Mouse (Mus musculus): ENCODE results near the gene Cilp. TPM values are rescaled to one million over a fixed set of nuclear protein-coding genes. Genes with fewer than 3 reads are reported as not detected.

The Cilp gene
- total RNA-seq, 2 experiments from 2014 or later = not detected

DNA sequence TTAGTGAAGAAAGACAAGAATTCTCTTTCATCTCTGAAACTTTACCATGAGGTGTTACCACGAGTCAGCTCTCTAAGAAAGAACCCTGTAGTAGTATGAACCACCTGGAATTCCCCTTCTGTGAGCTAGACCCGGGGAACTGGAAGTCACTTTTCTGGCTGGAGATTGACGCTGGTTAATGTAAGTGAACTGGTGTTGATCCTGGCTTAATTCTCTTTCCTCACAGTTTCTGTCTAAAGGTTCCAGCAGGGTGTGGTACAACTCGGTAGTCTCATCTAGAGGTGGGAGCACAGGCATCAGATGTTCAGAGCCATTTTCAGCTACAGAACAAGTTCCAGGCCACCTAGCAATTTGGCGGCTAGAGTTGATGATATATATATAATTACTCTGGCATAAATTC, 28.1 kb downstream of the Cilp start:
- ATAC-seq (replicated peaks; ENCODE audit: poor library complexity, severe bottlenecking) = no peak

DNA sequence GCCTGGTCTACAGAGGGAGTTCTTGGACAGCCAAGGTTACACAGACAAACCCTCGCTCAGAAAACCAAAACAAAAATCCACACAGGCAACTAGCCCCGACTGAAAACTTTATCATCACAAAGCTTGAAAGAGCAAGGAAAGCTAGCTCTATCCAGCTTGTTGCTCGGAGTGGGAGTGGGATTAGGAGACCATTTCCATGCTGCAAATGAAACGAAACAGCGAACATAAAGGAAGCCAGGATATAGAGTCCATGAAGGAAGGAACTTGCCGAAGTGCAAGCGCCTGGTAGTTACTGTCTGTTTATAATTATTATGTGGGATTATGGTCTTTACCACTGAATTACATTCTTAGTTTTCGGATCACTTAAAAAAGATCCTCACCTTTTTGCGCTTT, 28.6 kb downstream of the Cilp start:
- no peak for ATAC-seq (replicated peaks; ENCODE audit: poor library complexity, severe bottlenecking)

DNA sequence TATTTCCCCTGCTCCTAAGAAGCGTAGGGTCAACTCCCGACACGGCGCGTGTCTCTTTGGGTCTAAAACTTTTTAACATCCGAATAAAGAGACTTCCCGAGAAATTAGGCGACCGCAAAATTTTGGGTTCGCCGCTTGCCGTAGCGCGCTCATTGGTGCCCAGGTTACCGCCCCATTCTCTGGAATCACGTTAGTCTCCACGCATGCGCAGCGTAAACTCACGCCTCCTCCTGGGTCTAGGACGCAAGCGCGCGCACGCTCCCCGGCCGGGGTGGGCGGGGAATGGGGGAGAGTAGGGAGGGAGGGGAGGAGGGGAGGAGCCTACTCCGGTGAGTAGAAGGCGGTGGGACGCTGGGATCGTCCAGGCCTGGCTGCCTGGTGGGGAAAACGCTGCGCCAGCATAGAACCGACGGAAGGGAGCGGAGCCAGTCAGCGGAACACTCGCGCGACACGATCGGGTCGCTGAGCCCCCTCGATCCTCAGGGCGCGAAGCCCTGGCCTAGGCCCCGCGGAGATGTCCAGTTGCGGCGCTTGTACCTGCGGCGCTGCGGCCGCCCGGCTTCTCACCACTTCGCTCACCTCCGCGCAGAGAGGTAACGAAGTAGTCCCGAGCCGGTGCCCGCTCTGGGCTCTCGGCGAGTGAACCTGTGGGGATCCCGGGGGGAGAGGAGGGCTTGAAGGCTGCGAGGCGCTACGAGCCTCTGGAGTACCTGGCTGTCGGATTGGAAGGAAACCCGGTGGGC, 29.2 kb downstream of the Cilp start, which contains the start of gene Clpx:
Gene Clpx (plus strand): TSS at position 288 of the 743 bp plus-strand sequence.
- ATAC-seq (replicated peaks; ENCODE audit: poor library complexity, severe bottlenecking) = peak; percentile 94

DNA sequence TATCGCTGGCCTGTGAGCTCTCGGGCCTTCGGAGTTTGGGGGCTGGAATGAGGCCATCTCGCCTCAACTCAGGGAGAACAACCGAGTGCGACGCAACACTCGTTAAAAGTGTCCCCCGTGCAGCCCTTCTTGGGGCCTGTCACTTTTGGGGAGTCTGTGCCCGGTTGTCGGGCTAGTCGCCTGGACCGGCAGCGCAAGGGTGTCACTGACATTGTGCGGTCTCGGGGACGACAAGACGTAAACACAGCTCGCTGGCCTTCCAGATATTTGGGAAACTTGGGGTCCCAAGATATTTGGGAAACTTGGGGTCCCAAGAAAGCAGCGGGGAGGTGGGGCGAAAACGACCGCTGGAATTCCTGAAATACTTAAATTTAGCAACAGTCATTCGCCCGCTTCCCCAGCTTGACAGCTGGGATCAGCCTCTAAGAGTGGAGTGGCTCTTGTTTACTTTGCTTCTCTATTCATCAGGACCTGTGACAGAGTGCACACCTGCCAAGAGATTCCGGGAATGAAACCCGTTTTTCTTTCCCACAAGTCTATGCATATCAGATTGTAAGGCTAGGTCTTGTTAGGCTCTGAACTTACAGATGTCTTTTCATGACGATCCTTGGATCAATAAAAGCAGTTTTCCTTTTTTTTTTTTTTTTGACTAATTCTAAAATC, 29.9 kb downstream of the Cilp start:
- peak; percentile 15 for ATAC-seq (replicated peaks; ENCODE audit: poor library complexity, severe bottlenecking)

DNA sequence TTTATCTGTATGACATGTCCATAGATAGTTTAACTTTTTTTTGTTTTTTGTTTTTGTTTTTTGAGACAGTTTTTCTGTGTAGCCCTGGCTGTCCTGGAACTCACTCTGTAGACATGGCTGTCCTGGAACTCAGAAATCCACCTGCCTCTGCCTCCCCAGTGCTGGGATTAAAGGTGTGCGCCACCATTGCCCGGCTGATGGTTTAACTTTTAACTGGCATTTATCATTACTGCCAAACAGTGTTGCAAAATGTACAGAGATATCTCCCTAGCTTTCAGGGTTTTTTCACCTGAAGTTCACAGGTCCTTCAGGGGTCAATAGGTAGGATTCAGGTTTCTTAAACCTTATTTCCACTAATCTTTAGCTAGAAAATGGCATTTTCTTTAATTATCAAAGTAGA, 32.1 kb downstream of the Cilp start:
- no peak for ATAC-seq (replicated peaks; ENCODE audit: poor library complexity, severe bottlenecking)

DNA sequence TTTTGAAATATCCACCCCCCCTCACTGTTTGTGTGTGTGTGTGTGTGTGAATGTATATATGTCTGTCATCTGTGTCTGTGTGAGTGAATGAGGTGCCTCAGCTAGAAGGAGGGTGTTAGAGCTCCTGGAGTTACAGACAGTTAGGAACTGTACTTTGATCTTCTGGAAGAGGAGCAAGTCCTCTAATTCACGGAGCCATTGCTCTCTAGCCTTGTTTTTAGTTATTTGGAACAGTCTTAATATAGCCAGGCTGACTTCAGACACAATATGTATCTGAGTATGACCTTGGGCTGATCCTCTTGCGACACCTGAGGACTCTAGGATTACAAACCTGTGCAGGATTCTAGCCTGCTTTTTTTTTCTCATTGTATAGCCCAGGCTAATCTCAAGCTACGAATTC, 33.8 kb downstream of the Cilp start:
- ATAC-seq (replicated peaks; ENCODE audit: poor library complexity, severe bottlenecking) = no peak

DNA sequence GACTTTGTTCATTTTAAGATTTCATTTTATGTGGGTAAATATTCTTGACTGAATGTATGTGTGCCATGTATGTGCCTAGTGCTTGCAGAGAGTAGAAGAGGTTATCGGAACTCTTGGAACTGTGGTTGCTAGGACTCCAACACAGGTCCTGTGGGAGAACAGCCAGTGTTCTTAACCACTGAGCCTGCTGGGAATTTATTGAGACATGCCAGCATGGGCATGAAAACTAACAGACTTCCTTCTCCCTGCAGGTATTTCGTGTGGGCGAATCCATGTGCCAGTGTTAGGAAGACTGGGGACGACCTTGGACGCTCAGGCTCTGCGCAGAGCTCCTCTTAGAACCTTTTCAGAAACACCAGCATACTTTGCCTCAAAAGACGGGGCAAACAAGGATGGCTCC, 34.7 kb downstream of the Cilp start:
- no peak for ATAC-seq (replicated peaks; ENCODE audit: poor library complexity, severe bottlenecking)

DNA sequence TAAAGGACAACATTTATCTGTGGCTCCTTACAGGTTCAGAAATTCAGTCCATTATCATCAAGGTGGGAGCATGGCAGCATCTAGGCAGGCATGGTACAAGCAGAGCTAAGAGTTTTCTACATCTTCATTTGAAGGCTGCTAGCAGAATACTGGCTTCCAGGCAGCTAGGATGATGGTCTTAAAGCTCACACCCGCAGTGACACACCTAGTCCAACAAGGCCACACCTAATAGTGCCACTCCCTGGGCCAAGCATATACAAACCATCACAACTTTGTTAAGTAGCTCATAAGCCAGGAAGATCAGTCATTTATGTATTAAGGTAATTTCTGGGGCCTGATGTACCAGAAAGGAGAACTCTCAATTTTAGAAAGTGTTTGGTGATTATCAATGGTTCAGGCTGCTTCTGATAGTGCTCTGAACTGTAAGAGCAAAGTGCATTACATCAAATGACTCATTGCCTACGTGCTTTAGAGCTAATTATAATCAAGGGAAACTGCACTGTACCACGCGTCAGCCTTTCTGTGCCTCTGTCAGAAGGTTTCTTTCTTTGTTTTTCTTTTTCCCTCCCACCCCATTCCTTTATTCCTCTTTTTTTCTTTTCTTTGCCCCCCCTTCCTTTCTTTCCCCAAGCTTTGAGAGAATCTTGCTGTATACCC, 37.5 kb downstream of the Cilp start:
- ATAC-seq (replicated peaks; ENCODE audit: poor library complexity, severe bottlenecking) = no peak

DNA sequence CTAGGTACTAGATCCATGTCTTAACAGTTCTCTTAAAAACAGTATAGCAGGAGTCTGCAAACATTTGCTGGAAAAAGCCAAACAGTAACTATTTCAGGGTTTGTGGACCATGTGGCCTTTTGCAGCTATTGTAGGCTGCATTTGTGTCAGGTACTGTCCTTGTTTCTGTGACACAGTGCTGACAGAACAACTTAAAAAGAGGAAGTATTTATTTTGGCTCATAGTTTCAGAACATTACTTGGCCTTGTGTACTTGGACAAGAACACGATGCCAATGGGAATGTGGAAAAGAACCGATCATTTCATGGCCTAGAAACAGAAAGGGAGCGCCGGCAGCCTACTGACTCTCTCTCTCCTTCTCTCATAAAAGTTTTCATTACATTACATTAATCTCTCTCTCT, 38.6 kb downstream of the Cilp start:
- ATAC-seq (replicated peaks; ENCODE audit: poor library complexity, severe bottlenecking) = no peak

DNA sequence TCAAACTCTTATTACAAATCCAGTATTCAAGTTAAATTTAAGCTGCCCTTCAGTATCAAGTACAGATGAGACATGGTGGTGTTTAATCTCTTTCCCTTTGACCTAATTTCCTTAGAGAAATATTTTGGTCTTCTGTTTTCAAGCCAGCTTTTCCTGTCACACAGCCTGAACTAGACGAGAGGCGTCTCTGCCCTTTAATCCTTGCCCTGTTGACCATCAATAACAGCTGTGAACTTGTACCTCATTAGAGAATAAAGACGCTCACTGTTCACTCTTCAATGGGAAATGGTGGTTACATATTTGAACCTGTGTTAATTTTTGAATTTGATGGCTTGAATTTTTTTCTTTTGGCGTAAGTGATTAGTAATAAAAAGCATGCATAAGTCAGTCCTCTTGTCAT, 39.3 kb downstream of the Cilp start:
- ATAC-seq (replicated peaks; ENCODE audit: poor library complexity, severe bottlenecking) = no peak

DNA sequence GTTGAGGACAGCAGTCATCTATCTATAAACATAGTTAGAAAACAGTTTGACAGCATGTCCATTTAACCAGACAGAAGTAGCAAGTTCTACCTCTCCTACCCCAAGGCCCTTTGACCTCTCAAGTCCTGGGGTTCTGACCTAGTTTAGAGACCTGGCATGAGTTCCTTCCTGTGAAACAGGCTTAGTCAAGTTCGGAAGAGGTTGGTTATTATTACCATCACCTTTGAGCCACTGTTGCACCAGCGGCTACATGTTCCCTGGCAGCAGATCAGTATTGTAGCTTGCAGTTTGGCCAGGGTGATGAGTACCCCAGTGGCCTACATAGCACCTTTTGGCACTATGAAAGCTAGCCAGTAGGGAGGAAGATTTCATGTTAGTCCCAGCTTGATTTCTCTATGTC, 41.7 kb downstream of the Cilp start:
- no peak for ATAC-seq (replicated peaks; ENCODE audit: poor library complexity, severe bottlenecking)

DNA sequence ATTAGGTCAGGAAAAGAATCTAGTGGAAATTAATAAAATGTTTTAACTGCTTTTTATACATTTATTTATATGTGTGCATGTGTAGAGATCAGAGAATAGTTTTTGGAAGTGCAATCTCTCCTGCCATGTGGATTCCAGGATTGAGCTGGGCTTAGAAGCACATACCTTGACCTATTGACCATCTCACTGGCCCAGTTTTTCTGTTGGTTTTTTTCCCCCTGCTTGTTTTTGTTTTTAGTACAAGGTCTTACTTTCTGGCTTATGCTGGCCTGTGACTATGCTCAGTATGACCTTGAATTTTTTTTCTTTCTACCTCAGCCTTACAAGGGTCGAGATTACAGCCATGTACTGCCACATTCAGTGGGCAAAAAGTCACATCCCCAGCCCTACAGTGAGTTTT, 43.0 kb downstream of the Cilp start:
- ATAC-seq (replicated peaks; ENCODE audit: poor library complexity, severe bottlenecking) = no peak

DNA sequence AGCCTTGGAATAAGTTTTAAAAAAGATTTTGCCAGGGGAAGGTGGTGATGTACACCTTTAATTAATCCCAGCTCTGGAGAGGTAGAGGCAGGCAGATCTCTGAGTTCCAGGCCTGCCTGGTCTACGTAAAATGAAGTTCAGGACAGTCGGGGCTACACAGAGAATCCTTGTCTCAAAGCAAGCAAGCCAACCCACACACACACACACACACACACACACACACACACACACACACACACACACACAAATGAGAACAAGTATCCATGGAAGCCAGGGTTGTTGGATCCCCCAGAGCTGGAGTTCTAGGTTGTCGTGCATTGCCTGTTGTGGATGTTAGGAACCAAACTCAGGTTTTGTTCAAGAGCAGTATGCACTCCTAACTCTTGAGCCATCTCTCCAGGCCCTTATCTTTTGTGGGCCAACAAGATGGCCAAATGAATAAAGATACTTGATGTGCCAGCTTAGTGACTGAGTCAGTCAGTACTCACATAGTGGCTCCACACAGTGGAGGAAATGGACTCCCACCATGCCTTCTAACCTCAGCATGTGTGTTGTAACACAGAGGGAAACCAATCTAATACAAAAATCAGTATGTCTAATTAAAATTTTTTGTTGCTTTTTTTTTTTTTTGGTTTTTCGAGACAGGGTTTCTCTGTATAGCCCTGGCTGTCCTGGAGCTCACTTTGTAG, 47.8 kb downstream of the Cilp start:
- ATAC-seq (replicated peaks; ENCODE audit: poor library complexity, severe bottlenecking) = peak; percentile 35

DNA sequence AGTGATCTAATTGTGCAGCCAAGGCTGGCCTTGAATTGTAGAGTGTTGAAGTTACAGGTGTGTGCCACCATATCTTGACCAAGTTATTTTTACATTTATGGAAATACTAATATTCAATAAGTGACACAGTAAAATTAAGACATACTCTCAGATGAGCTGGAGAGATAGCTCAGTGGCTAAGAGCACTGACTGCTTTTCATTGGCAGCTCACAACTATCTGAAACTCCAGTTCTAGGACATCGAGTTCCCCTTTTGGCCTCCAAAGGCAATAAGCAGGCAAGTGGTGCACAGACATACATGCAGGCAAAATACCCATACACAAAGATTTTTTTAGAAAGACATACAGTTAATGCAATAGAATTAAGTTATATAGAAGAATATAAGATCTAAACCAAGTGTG, 48.9 kb downstream of the Cilp start:
- no peak for ATAC-seq (replicated peaks; ENCODE audit: poor library complexity, severe bottlenecking)

DNA sequence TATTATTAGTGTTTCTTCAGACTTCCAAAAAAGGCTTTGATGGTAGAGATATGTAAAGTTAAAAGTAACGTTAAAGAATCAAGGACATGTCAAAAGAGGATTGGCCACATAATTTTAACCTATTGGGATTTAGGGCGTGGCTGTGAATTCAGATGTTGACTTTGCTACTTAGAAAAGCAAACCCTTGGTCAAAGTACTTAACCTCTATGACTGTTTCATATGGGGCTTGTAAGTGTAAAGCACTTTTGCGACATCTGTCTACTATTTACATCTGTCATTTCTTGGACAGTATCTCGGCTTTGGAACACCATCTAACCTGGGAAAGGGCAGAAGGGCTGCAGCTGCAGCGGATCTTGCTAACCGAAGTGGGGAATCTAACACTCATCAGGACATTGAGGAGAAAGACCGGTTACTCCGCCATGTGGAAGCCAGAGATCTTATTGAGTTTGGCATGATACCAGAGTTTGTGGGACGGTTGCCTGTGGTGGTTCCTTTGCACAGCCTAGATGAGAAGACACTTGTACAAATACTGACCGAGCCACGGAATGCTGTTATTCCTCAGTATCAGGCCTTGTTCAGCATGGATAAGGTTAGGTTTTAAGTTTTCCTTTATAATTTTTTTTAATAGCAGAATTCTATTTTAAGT, 57.4 kb downstream of the Cilp start:
- ATAC-seq (replicated peaks; ENCODE audit: poor library complexity, severe bottlenecking) = no peak

DNA sequence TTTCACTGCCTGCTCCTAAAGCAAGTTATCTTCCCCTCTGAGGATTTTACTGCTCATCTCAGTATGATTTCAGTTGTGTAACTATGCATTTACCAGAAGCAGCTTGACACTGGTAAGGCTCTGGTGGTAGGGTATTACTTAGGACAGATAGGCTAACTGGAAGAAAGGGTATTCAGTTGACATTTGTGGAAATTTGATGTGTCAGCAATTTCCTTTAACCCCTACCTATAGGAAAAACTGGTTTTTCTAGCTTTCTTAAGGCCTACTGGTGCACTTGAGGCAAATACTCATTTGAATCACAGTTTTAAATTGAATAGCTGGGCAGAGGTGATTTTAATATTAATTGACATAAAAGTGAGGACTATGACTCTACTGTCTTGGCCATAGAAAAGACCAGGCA, 61.0 kb downstream of the Cilp start:
- ATAC-seq (replicated peaks; ENCODE audit: poor library complexity, severe bottlenecking) = no peak

DNA sequence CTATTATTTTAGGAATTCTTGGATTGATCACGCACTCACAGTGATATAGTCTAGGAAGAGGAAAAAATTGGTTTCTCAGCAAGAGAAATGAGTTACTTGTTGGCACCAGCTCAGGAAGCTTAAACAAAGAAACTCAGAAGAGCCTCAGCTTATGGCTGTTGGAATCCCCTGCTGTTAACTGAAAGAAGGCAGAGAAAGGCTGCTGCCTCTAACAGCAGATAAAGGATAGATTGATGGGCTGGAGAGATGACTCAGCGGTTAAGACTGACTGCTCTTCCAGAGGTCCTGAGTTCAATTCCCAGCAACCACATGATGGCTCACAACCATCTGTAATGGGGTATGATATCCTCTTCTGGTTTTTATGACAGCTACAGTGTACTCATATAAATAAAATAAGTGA, 62.4 kb downstream of the Cilp start:
- no peak for ATAC-seq (replicated peaks; ENCODE audit: poor library complexity, severe bottlenecking)

All from granulocyte monocyte progenitor cell, adult 5-6 weeks (primary cell).